Mouse (Mus musculus) urinary bladder, adult 2 months (tissue): Measurements from ENCODE around the gene Ndufs2. TPM values are rescaled to one million over a fixed set of nuclear protein-coding genes. Genes with fewer than 3 reads are reported as not detected.

ENCODE experiments used
- DNase-seq: peaks from one replicate; pipeline ENCODE4 v3.0.0; 2022; ENCODE audit warnings: low spot score
- polyA plus RNA-seq: library from polyadenylated mRNA; depleted of rRNA; stranded (reverse); fragments of >200 nt; gene quantifications from 2 replicates; pipeline ENCODE4 v1.2.3, GENCODE M21; 2012

The Ndufs2 gene
- polyA plus RNA-seq, 1 experiment = 110 TPM

DNA sequence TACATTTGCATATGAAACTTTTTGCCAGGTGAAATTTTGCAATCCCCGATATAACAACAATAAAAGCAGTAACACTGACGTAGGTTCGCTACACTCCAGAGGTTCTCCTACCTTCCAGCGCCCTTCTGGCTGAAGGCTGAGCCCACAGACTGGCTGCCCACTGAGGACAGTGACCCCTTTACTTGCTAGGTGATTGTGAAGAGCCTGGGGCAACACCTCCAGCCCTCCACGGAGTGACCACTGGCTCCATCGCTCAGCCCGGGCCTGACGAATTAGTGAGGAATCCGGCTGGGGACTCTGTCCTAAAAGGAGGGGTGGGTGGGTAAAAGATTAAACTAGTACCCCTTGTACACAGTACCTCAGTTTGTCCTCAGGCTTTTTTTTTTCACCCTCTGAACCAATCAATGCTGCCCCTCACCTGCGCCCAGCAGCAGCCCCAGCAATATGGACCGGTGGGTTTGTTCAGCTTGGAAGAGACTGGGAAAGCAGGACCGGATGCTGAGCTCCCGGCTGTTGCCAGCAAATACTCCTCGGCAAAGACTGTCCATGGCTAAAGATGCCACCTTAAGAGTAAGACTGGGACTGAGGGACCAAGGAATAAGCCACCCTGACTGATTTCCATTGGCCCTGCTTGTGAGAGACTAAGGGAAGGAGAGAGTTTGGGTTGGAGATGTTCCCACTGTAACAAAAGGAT, 28.0 kb upstream of the Ndufs2 start:
- peak; percentile 16 for DNase-seq

DNA sequence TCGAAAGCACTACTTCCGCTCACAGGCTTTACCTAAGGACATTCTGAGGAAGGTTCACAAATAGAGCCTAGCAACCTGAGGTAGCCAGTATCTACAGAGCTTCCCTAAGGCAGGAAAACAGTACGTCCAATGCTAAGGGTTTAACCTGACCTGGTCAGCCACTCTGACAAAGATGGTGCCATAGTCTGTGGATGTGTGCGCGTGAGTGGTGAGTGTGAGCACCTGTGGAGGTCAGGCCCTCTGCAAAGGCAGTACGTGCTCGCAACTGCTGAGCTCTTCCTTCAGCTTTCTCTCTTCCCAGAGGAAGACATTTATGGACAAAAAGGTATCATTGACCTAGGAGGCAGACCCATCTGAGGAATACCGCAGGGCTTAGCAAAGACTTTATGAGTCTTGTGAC, 27.2 kb upstream of the Ndufs2 start:
- DNase-seq = no peak

DNA sequence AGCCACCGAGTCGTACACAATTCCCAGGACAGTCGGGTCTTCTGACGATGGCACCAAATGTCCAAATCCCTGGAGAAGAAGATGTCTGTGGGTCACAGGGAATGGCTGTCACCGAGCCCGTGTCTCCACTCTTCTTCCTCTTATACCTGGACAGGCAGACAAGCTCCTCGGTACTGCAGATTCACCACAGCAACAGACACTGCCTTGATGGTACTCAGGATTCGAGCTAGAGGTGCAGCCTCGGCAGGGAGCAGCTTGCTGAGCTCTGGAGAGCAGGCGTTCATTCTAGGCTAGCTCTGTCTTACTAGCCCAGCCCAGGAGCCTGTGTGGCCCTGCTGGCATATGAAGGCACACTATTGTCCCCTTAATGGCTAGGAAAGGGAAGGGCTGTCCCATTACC, 26.5 kb upstream of the Ndufs2 start:
- peak; percentile 19 for DNase-seq

DNA sequence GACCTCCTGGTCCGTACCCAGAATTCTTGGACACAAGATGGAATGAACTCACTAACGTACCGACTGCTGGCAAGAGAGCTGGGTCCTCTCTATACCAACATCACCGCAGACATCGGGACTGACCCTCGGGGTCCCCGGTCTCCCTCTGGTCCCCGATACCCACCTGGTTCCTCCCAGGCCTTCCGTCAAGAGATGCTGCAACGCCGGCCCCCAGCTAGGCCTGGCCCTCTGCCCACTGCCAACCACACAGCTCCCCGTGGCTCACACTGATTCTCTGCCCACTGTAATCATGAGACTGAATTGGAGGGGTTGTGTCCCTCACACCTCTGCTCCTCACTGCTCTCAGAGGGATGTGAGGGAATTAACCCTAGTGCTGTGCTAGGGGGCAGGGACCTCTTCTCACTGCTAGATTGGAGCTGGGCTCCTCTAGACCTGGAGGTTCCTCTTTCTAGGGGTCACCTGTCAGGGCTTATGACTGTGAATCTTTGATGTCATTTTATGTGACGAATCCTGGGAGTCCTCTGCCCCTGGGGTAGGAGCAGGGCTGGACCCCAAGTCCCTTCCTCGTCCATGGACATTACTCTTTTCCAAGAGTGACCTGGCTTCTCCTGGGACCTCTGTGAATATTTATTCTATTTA, 25.0 kb upstream of the Ndufs2 start:
- peak; percentile 24 for DNase-seq

DNA sequence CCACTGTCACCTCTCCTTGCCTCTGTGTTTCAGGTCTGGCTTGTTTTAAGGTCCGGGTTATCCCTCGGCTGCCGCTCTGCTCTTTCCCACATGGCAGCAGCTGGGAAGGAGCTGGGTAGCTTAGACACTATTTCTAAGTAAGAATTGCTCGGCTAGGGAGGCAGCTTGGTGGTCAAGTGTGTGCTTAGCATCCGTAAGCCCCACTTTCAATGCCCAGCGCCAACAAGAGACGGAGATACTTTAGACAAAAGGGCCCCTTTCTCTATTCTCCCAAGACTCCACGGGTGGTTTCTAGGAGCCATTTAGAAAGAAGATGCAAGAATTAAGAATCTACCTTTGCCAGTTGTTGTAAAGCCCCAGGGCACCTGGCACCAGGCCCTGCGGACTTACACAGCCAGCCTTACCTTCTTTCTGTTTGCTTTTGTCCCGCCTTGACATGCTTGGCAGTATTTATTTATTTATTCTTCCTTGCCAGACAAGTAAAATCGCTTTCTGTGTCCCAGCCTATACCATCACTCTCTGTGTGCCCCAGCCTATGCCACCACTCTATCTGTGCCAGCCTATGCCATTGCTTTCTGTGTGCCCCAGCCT, 24.1 kb upstream of the Ndufs2 start:
- no peak for DNase-seq

DNA sequence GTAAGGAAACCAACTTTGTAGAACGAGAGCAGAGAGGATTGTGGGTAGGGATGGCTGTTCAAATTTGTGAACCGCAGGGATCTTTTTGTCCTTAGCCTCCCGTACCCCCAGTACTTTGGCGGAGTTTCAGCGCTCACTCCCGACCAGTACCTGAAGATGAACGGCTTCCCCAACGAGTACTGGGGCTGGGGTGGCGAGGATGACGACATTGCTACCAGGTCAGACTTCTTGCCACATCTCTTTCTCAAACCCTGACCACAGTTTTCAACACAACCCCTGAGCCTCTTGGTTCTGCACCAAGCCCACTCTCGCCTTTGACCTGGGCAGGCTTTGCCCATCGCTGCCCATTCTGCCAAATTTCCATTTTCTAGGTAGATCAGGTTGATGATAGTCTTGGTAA, 23.0 kb upstream of the Ndufs2 start:
- DNase-seq = no peak

- DNase-seq = no peak
Observed at GRCm38 (mm10) chr1:171272086-171272485, 20.9 kb upstream of the Ndufs2 start.

GRCm38 (mm10) chr1:171271622-171272021, 20.4 kb upstream of the Ndufs2 start:
- DNase-seq = no peak

GRCm38 (mm10) chr1:171271196-171271595, 20.0 kb upstream of the Ndufs2 start:
- no peak for DNase-seq

DNA sequence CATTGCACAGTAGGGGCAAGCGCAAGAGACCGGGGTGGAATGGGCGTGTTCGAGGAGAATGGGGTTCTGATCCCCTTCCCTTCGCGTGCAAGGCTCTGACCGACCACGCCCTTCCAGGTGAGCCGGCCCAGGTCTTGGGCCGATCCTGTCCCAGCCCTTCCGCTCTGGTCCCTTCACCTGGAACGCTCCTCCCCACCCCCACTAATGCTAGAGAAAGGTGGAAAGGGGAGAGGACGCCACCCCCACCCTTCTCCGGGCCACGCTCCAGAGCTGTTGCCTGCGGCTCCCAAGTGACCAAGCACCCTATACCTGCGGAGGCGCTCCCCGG, 19.3 kb upstream of the Ndufs2 start:
- no peak for DNase-seq

- DNase-seq = peak; percentile 98
Observed at GRCm38 (mm10) chr1:171269848-171270572, 18.8 kb upstream of the Ndufs2 start, which contains the start of gene B4galt3. TSS of gene B4galt3 (plus strand) at chr1:171270328.

DNA sequence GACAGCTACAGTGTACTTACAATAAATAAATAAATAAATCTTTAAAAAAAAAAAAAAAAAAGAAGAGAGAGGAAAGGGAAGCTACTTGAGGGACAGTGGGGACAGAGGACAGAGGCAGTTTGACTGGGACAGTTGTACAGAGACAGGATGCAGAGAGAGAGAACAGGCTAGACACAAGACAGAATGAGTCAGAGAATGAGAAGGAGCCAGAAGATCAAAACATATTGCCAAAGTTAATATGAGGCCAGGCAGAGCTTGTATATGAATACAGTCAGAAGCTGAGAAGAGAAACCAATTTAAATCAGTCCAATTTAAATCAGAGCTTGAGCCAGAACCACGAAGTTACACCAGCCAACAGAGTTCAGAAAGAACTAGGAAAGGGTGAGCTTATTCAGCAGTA, 17.2 kb upstream of the Ndufs2 start:
- no peak for DNase-seq

DNA sequence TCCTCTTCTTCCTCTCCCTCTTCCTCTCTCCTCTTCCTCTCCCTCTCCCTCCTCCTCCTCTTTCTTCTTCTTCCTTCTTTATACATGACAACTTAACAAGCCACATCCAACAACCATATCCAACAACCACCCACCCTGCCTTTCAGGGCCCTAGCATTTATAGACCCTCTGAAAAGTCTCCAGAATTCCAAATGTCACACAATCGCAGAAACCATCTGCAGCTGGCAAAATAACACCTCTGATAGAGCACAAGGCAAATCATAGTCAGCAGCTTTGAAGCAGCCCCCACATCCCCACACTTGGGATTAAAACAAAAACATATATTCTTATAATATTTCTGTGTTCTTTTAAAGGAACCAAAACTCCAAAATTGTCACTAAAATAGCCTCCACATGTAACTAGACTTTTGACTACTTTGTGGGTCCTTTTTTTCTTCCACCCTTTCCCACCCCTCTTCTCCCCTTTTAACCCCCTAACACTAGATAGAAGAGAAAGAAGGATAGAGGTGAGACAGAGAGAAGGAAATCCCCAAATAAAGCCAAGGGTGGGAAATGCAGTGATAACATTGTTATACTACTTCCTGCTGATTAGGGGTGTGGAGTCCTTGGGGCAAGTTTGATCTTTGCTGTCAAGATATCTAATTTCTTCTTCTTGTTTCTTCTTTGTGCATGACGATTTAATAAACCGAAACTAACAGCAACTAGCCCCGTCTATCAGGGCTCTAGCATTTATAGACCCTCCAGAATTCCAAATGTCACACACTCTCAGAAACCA, 15.0 kb upstream of the Ndufs2 start:
- no peak for DNase-seq

- DNase-seq = no peak
Observed at GRCm38 (mm10) chr1:171263666-171264461, 12.7 kb upstream of the Ndufs2 start.

- DNase-seq = no peak
Observed at GRCm38 (mm10) chr1:171263185-171263611, 12.0 kb upstream of the Ndufs2 start.

DNA sequence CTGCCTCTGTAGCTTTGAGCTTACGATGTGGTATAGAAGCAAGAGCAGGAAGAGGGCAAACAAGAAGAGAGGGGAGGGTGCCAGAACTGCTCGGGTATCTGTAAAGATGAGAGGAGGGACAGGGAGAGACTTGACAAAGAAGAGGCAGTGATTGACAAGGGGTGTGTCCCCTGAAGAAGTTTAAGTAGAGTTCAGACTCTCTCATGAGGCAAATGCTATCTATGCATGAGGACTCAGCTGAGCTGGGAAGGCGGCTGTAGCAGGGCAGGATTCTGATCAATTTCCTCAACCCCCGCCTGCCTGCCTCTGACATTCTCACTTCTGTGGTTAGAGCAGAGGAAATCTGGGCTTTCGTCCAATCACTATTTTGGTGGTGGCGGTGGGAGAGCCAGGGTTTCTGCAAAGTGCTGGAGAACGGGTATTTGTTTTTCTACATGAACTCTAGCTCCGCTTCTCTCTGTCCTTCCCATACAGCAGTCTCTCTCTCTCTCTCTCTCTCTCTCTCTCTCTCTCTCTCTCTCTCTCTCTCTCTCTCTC, 11.5 kb upstream of the Ndufs2 start:
- no peak for DNase-seq

- no peak for DNase-seq
Observed at GRCm38 (mm10) chr1:171260316-171260715, 9.1 kb upstream of the Ndufs2 start.

GRCm38 (mm10) chr1:171258921-171259320, 7.7 kb upstream of the Ndufs2 start:
- no peak for DNase-seq

- DNase-seq = no peak
Observed at GRCm38 (mm10) chr1:171257781-171258180, 6.6 kb upstream of the Ndufs2 start.

DNA sequence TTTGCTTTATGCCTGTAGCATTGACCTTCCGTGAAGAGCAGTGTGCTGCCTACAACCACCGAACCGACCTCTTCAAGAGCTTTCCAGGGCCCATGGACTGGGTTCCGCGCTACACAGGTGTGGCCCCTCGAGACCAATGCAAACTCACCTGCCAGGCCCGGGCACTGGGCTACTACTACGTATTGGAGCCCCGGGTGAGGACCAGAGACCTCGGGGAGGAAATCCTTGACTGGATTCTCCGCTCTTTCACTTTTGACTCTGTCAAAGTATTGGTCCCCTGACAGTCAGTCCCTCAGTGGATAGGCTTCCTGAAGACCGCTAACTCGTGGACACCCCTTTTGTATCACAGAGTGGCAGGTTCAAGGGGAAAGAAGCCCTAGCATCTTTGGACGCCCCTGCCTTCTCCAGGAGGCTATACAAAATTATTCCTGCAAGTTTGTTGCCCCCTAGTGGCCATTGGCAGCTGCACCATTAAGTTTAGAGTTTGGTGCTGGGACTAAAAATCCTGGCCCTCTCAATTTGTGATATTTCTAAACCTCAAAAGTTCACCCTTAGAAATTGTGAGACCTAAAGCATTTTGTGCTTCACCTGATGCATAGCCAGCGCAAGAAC, 5.9 kb upstream of the Ndufs2 start:
- no peak for DNase-seq
